Mouse (Mus musculus): ENCODE results near the gene Tldc1.
A peak's percentile ranks its signal among the peaks of the same experiment; 100 is the strongest.

The Tldc1 gene

DNA sequence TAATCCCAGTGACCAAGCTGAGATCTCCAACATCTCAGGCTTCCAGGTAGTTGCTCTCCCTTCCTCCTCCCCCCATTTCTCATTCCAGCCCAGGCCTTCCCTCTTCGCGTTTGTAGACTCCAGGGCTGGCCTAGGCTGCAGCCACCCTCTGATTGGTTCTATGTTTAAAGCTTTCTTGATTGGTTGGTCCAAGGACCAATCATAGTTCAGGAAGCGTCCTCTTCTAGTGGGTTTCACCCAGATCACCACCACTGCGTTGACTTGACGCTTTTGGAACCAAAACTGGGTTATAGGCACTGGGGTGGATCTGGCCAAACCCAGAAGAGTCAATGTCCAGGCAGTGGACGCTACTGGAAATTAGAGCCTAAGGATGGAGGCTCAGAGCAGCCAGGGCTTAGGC, 55.9 kb downstream of the Tldc1 start:
- DNase-seq (ENCODE audit: low read depth): no peak

DNA sequence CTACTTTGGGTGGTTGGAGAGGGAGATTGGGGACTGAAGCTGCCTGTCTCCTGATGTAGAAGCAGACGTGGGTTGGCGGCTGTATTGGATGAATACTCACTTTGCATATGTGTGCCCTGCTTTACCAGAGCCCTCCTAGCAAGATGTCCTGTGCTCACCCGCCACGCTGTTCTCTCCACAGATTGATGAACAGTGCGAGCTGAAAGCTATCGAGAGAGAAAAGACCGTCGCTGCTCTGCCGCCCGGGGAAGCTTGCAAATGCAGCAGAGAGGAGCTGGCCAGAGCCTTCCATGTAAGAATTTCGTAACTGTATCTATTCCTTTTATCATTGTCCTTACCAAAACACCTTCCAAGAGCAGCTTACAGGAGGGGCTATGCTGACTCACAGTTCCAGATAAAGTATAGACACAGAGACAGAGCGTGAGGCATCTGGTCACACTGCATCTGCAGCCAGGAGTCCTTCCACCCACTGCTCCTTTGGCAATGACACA, 59.2 kb downstream of the Tldc1 start:
- DNase-seq (ENCODE audit: low read depth): no peak

DNA sequence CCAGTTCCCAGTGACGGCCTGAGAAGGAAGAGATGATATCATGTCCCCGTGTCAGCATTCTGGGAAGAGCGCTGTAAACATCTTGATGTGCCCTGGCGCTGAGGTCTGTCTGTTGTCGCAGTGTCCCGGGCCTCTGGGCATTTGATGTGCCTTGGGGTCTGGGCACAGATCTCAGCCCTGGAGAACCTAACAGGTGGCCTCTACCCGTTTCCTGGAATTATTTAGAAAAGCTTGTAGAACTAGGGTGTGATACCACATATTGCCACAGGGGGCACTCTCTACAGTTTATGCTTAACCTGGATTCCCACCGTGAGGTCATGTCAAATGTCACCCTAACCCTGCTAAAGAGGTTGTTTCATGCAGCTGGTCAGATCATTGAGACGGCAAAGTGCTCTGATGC, 60.5 kb downstream of the Tldc1 start:
- DNase-seq (ENCODE audit: low read depth): peak; percentile 45

DNA sequence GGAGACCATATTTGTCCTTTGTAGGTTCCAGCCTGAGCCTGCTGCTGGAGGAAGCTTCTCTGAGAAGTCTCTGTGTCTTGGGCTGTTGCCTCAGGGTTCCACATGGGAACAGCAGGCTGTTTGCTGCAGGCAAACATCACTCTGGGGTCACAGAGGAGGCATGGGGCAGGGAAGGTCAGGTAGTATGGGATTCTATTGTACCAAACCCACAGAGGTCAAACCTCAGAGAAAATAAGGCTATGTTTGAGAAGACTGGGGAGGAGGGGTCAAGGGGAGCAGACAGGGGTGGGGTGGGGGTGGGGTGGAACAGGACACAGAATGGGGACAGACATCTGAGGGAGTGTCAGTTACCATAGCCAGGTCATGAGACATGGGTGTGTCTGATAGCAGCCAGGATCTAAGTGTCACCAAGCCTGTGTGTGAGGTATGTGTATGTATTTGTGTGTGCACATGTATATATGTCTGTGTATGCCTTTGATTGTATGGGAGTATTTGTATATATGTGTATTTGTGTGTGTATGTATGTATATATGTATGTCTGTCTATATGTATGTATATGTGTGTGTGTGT, 61.4 kb downstream of the Tldc1 start:
- DNase-seq (ENCODE audit: low read depth): no peak

DNA sequence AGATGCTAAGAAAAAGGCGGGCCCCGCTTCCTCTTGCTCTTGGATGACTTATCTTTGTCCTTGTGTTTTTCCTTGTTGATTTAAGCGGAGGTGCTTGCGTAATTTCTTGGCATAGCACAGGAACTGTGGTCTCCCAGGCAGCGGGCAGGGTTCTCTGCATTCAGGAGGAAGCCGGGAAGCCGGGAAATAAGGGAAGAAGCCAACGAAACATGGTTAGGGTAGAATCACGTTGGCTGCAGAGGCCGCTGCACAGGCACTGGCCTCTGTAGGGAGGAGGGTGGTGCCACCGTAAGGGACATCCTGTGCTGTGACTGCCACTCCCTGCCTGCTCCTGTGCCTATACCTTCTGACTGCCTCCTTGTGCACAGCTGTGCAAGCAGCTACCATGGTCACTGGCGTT, 63.0 kb downstream of the Tldc1 start:
- peak; percentile 96 for DNase-seq (ENCODE audit: low read depth)

DNA sequence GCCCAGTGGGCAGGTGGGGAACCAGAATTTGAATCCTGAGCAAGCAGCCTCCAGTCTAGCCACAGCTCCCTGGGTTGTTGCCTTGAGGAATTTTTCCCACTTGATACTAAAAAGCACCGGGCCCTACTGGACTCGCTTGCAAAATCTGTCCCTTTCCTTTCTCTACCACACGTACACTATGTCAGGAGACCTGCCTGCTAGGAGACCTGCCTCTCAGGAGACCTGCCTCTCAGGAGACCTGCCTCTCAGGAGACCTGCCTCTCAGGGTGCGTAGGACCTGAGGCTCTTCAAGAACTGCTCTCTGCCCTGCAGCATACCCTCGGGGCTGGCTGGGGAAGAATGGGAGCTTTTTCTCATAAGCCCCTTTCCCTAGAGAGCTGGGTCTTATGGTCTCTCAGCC, 64.8 kb downstream of the Tldc1 start:
- DNase-seq (ENCODE audit: low read depth): no peak

DNA sequence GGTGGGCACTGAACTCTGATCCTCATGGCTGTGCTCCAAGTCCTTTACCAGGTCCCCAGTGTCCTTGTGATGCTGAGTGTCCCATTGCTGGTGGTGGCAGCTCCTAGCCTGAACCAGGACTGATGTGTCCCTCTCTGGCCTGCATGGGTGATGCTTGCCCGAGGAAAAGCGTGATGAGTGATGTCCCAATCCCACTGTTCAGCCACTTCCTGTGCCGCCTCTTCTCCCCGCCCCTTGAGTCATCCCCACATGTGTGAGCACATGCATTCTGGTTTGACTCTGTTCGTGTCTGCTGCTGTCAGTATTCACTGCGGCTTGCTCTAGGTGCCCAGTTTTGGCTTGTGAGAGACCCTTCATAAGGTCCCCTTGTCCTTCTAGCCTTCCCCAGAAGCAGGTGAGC, 66.0 kb downstream of the Tldc1 start:
- peak; percentile 91 for DNase-seq (ENCODE audit: low read depth)
